Mouse (Mus musculus) embryonic fibroblast, embryonic 13.5 days (primary cell): Measurements from ENCODE around the gene Prkrip1.
"Not testable (repeated sequence)": the region's sequence is repeated elsewhere in the genome, so short reads cannot be mapped to it uniquely, and the experiment has no call there.

ENCODE experiments used
- CTCF ChIP-seq: IDR thresholded peaks from 2 replicates; pipeline ENCODE4 v1.5.1; 2011; ENCODE audit warnings: mild to moderate bottlenecking, control low read depth, low read length, moderate library complexity, borderline replicate concordance; ENCODE audit not compliant: insufficient read depth
- POLR2A ChIP-seq: IDR thresholded peaks from 2 replicates; pipeline ENCODE4 v1.6.1; 2011; ENCODE audit warnings: low read depth, mild to moderate bottlenecking, control low read depth, low read length, moderate library complexity

DNA sequence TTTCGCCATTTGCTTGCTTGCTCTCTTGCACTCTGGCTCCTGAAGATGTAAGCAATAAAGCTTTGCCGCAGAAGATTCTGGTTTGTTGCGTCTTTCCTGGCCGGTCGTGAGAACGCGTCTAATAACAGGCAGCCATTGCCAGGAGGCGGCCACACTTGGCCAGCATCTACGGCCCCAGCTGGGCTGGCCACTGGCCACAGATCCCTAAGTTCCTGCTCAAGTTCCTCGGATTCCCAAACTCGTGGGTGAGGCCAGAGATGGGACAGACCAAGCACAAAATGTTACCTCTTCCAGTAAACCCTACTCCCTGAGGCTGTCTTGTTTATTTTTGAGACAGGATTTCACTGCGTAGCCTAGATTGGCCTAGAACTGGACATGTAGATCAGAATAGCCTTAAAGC is 38.7 kb downstream of the Prkrip1 start:
- not testable (repeated sequence) for TF ChIP-seq CTCF, POLR2A
